Mouse (Mus musculus): ENCODE results near the gene Pcdh19. TPM values are rescaled to one million over a fixed set of nuclear protein-coding genes. Genes with fewer than 3 reads are reported as not detected.
"Not testable (repeated sequence)": the region's sequence is repeated elsewhere in the genome, so short reads cannot be mapped to it uniquely, and the experiment has no call there.

The Pcdh19 gene
- 0.58 and 1.0 TPM in 2 replicates for polyA plus RNA-seq (2015; fragmentation: Nextera tagmentation; extraction: Ambion mirVana)

- ATAC-seq (replicated peaks; ENCODE audit: insufficient number of reproducible peaks, insufficient read depth, low FRiP score, low read depth) = peak; percentile 91
- WGBS = 28% methylated on average over 18 of the region's 26 CpGs
- H3K4me3 ChIP-seq = peak within 1 kb of the TSS; percentile 61
- H3K36me3 ChIP-seq = no peaks in the 10 kb centered on the region
- no peaks in the 10 kb centered on the region for H3K9me3 ChIP-seq (replicated peaks)
- peaks cover 40% of the 10 kb centered on the region for H3K27me3 ChIP-seq
- peak within 1 kb of the TSS; percentile 91 for H3K4me2 ChIP-seq
- H3K27ac ChIP-seq = 0 out of 2 replicates have a peak within 1 kb of the TSS, but pooled peaks have one; percentile 34
- peak within 1 kb of the TSS; percentile 51 for H3K9ac ChIP-seq
- H3K4me1 ChIP-seq (replicated peaks) = peaks cover 5% of the 10 kb centered on the region; the same call in 1 of the 2 replicates
Measured at GRCm38 (mm10) chrX:133688840-133689239, at the start of gene Pcdh19. Pcdh19 (minus strand) TSS chrX:133688987.

GRCm38 (mm10) chrX:133735871-133736270 lies 47.1 kb upstream of the Pcdh19 start:
- Histone ChIP-seq H3K9ac (no peak overlapping the region), H3K4me2 (no peak overlapping the region), H3K27me3 (no peaks in the 10 kb centered on the region), H3K36me3 (no peaks in the 10 kb centered on the region), H3K9me3 (replicated peaks) (no peaks in the 10 kb centered on the region), H3K4me3 (no peak overlapping the region), H3K27ac (no peak overlapping the region), H3K4me1 (replicated peaks) (no peaks in the 10 kb centered on the region)
- ATAC-seq (replicated peaks; ENCODE audit: insufficient number of reproducible peaks, insufficient read depth, low FRiP score, low read depth) = no peak
- 52% methylated on average over 2 of the region's 2 CpGs for whole genome bisulfite sequencing

GRCm38 (mm10) chrX:133734984-133735383 lies 46.2 kb upstream of the Pcdh19 start:
- Histone ChIP-seq H3K27ac (no peak overlapping the region), H3K36me3 (no peaks in the 10 kb centered on the region), H3K9me3 (replicated peaks) (no peaks in the 10 kb centered on the region), H3K4me2 (no peak overlapping the region), H3K27me3 (no peaks in the 10 kb centered on the region), H3K4me1 (replicated peaks) (no peaks in the 10 kb centered on the region), H3K9ac (no peak overlapping the region), H3K4me3 (no peak overlapping the region)
- 46% methylated on average over 6 of the region's 6 CpGs for WGBS
- no peak for ATAC-seq (replicated peaks; ENCODE audit: insufficient number of reproducible peaks, insufficient read depth, low FRiP score, low read depth)

GRCm38 (mm10) chrX:133721517-133721916 lies 32.7 kb upstream of the Pcdh19 start:
- no peaks in the 10 kb centered on the region for H3K36me3 ChIP-seq
- H3K27ac ChIP-seq = no peak overlapping the region
- no peak overlapping the region for H3K9ac ChIP-seq
- no peak overlapping the region for H3K4me2 ChIP-seq
- no peak for ATAC-seq (replicated peaks; ENCODE audit: insufficient number of reproducible peaks, insufficient read depth, low FRiP score, low read depth)
- H3K9me3 ChIP-seq (replicated peaks) = no peaks in the 10 kb centered on the region
- H3K27me3 ChIP-seq = no peaks in the 10 kb centered on the region
- WGBS = 69% methylated on average over 3 of the region's 3 CpGs
- H3K4me1 ChIP-seq (replicated peaks) = no peaks in the 10 kb centered on the region
- H3K4me3 ChIP-seq = no peak overlapping the region

- Histone ChIP-seq H3K27ac (no peak overlapping the region), H3K36me3 (no peaks in the 10 kb centered on the region), H3K9me3 (replicated peaks) (no peaks in the 10 kb centered on the region), H3K27me3 (no peaks in the 10 kb centered on the region), H3K4me3 (no peak overlapping the region), H3K4me1 (replicated peaks) (no peaks in the 10 kb centered on the region), H3K4me2 (no peak overlapping the region), H3K9ac (no peak overlapping the region)
- 52% methylated on average over 2 of the region's 2 CpGs for WGBS
- no peak for ATAC-seq (replicated peaks; ENCODE audit: insufficient number of reproducible peaks, insufficient read depth, low FRiP score, low read depth)
Measured at GRCm38 (mm10) chrX:133710621-133711020, 21.8 kb upstream of the Pcdh19 start.

GRCm38 (mm10) chrX:133702902-133703301 lies 14.1 kb upstream of the Pcdh19 start:
- Histone ChIP-seq H3K27me3 (no peaks in the 10 kb centered on the region), H3K9ac (no peak overlapping the region), H3K9me3 (replicated peaks) (no peaks in the 10 kb centered on the region), H3K4me3 (no peak overlapping the region), H3K27ac (no peak overlapping the region), H3K4me2 (no peak overlapping the region), H3K36me3 (no peaks in the 10 kb centered on the region), H3K4me1 (replicated peaks) (no peaks in the 10 kb centered on the region)
- 71% methylated on average over 1 of the region's 1 CpGs for WGBS
- no peak for ATAC-seq (replicated peaks; ENCODE audit: insufficient number of reproducible peaks, insufficient read depth, low FRiP score, low read depth)

- ATAC-seq (replicated peaks; ENCODE audit: insufficient number of reproducible peaks, insufficient read depth, low FRiP score, low read depth); H3K27me3 ChIP-seq; H3K4me2 ChIP-seq; H3K4me3 ChIP-seq; H3K4me1 ChIP-seq (replicated peaks); H3K9me3 ChIP-seq (replicated peaks); H3K9ac ChIP-seq; H3K27ac ChIP-seq; H3K36me3 ChIP-seq: not testable (repeated sequence)
- 81% methylated on average over 2 of the region's 4 CpGs for WGBS
Measured at GRCm38 (mm10) chrX:133697871-133698270, 9.1 kb upstream of the Pcdh19 start.

GRCm38 (mm10) chrX:133696461-133696860 lies 7.7 kb upstream of the Pcdh19 start:
- ATAC-seq (replicated peaks; ENCODE audit: insufficient number of reproducible peaks, insufficient read depth, low FRiP score, low read depth) = no peak
- Histone ChIP-seq H3K4me1 (replicated peaks) (no peaks in the 10 kb centered on the region), H3K27me3 (no peaks in the 10 kb centered on the region), H3K9me3 (replicated peaks) (no peaks in the 10 kb centered on the region), H3K36me3 (no peaks in the 10 kb centered on the region), H3K4me2 (no peak overlapping the region), H3K27ac (no peak overlapping the region), H3K9ac (no peak overlapping the region), H3K4me3 (no peak overlapping the region)
- WGBS = 38% methylated on average over 4 of the region's 4 CpGs

GRCm38 (mm10) chrX:133693037-133693760 lies 4.4 kb upstream of the Pcdh19 start:
- 46% methylated on average over 5 of the region's 5 CpGs for WGBS
- Histone ChIP-seq H3K9me3 (replicated peaks) (no peaks in the 10 kb centered on the region), H3K36me3 (no peaks in the 10 kb centered on the region), H3K4me1 (replicated peaks) (no peaks in the 10 kb centered on the region; the same call in 1 of the 2 replicates), H3K4me2 (no peak overlapping the region), H3K27me3 (0 out of 2 replicates have a peak, but pooled peaks cover 7% of the 10 kb centered on the region), H3K9ac (no peak overlapping the region), H3K4me3 (no peak overlapping the region), H3K27ac (no peak overlapping the region)
- ATAC-seq (replicated peaks; ENCODE audit: insufficient number of reproducible peaks, insufficient read depth, low FRiP score, low read depth) = no peak

GRCm38 (mm10) chrX:133692392-133692790 lies 3.6 kb upstream of the Pcdh19 start:
- no peak overlapping the region for H3K27ac ChIP-seq
- WGBS = 31% methylated on average over 2 of the region's 2 CpGs
- H3K4me3 ChIP-seq = no peak overlapping the region
- H3K4me1 ChIP-seq (replicated peaks) = no peaks in the 10 kb centered on the region; the same call in 1 of the 2 replicates
- no peaks in the 10 kb centered on the region for H3K36me3 ChIP-seq
- no peaks in the 10 kb centered on the region for H3K9me3 ChIP-seq (replicated peaks)
- ATAC-seq (replicated peaks; ENCODE audit: insufficient number of reproducible peaks, insufficient read depth, low FRiP score, low read depth) = no peak
- peaks cover 12% of the 10 kb centered on the region for H3K27me3 ChIP-seq
- H3K4me2 ChIP-seq = no peak overlapping the region
- no peak overlapping the region for H3K9ac ChIP-seq

GRCm38 (mm10) chrX:133691581-133692391 lies 3.0 kb upstream of the Pcdh19 start:
- Histone ChIP-seq H3K27me3 (peaks cover 18% of the 10 kb centered on the region), H3K4me2 (peak overlapping the region; percentile 91), H3K9ac (no peak overlapping the region), H3K9me3 (replicated peaks) (no peaks in the 10 kb centered on the region), H3K27ac (no peak overlapping the region), H3K4me1 (replicated peaks) (no peaks in the 10 kb centered on the region; the same call in 1 of the 2 replicates), H3K4me3 (peak overlapping the region; percentile 39), H3K36me3 (no peaks in the 10 kb centered on the region)
- ATAC-seq (replicated peaks; ENCODE audit: insufficient number of reproducible peaks, insufficient read depth, low FRiP score, low read depth) = no peak
- WGBS = 8% methylated on average over 12 of the region's 12 CpGs
